Mouse (Mus musculus): Measurements from ENCODE around the gene Slit3.

Gene Slit3

GRCm38 (mm10) chr11:35544112-35545064, 423.4 kb downstream of the Slit3 start:
- peak; percentile 46 for DNase-seq

GRCm38 (mm10) chr11:35546081-35546822, 425.2 kb downstream of the Slit3 start:
- no peak for DNase-seq

- no peak for DNase-seq
These were observed 429.0 kb downstream of the Slit3 start for GRCm38 (mm10) chr11:35550036-35550435.

- no peak for DNase-seq
These were observed 435.2 kb downstream of the Slit3 start for GRCm38 (mm10) chr11:35556192-35556591.

GRCm38 (mm10) chr11:35557476-35557875, 436.5 kb downstream of the Slit3 start:
- no peak for DNase-seq

GRCm38 (mm10) chr11:35558311-35558710, 437.3 kb downstream of the Slit3 start:
- no peak for DNase-seq

GRCm38 (mm10) chr11:35559386-35559785, 438.4 kb downstream of the Slit3 start:
- DNase-seq = no peak

- DNase-seq = peak; percentile 23 to 31
These were observed 440.7 kb downstream of the Slit3 start for GRCm38 (mm10) chr11:35561760-35562159.

GRCm38 (mm10) chr11:35565322-35565721, 444.3 kb downstream of the Slit3 start:
- no peak for DNase-seq

GRCm38 (mm10) chr11:35566686-35567085, 445.7 kb downstream of the Slit3 start:
- DNase-seq = no peak

- no peak for DNase-seq
These were observed 448.3 kb downstream of the Slit3 start for GRCm38 (mm10) chr11:35569126-35569916.

- no peak for DNase-seq
These were observed 448.9 kb downstream of the Slit3 start for GRCm38 (mm10) chr11:35569957-35570356.

- DNase-seq = no peak
These were observed 450.9 kb downstream of the Slit3 start for GRCm38 (mm10) chr11:35571910-35572309.

GRCm38 (mm10) chr11:35578796-35579195, 457.8 kb downstream of the Slit3 start:
- DNase-seq = no peak

GRCm38 (mm10) chr11:35582591-35582990, 461.6 kb downstream of the Slit3 start:
- no peak for DNase-seq

- no peak for DNase-seq
These were observed 462.6 kb downstream of the Slit3 start for GRCm38 (mm10) chr11:35583633-35584032.

- peak in 1 of 2 experiments; percentile 35 for DNase-seq
These were observed 466.3 kb downstream of the Slit3 start for GRCm38 (mm10) chr11:35587174-35587959.

GRCm38 (mm10) chr11:35589892-35590291, 468.9 kb downstream of the Slit3 start:
- no peak for DNase-seq

GRCm38 (mm10) chr11:35593146-35594034, 472.4 kb downstream of the Slit3 start:
- no peak for DNase-seq

- DNase-seq = no peak
These were observed 475.0 kb downstream of the Slit3 start for GRCm38 (mm10) chr11:35596064-35596463.

GRCm38 (mm10) chr11:35597882-35598281, 476.9 kb downstream of the Slit3 start:
- DNase-seq = no peak
